Mouse (Mus musculus) macrophage (primary cell): ENCODE data around the gene Med19. TPM values are rescaled to one million over a fixed set of nuclear protein-coding genes. Genes with fewer than 3 reads are reported as not detected.

Source experiments
- H3K27ac ChIP-seq: fragments of 350-480 bp; formaldehyde crosslinking; 2 replicates; pipeline ENCODE4 v1.9.0; 2021
- H3K36me3 ChIP-seq: fragments of 350-480 bp; formaldehyde crosslinking; 2 replicates; pipeline ENCODE4 v1.9.0; 2021; ENCODE audit errors: inconsistent target
- H3K4me3 ChIP-seq: fragments of 350-480 bp; formaldehyde crosslinking; 2 replicates; pipeline ENCODE4 v1.9.0; 2021; ENCODE audit errors: inconsistent target
- H3K79me2 ChIP-seq: fragments of 350-480 bp; formaldehyde crosslinking; 2 replicates; pipeline ENCODE4 v1.9.0; 2021; ENCODE audit errors: inconsistent target
- WGBS: methylation state at CpG from one replicate; pipeline ENCODE4 v1.1.7; 2026; ENCODE audit warnings: inconsistent platforms; ENCODE audit not compliant: missing documents; 5-methylcytosine and 5-hydroxymethylcytosine counted together
- polyA plus RNA-seq: library from polyadenylated mRNA; stranded (reverse); fragments of 250-400 nt; gene quantifications from 3 replicates; pipeline ENCODE4 v1.2.4, GENCODE M21; 2018; ENCODE audit warnings: inconsistent platforms

The Med19 gene
- polyA plus RNA-seq, 1 experiment from 2014 or later: 22.2 TPM

DNA sequence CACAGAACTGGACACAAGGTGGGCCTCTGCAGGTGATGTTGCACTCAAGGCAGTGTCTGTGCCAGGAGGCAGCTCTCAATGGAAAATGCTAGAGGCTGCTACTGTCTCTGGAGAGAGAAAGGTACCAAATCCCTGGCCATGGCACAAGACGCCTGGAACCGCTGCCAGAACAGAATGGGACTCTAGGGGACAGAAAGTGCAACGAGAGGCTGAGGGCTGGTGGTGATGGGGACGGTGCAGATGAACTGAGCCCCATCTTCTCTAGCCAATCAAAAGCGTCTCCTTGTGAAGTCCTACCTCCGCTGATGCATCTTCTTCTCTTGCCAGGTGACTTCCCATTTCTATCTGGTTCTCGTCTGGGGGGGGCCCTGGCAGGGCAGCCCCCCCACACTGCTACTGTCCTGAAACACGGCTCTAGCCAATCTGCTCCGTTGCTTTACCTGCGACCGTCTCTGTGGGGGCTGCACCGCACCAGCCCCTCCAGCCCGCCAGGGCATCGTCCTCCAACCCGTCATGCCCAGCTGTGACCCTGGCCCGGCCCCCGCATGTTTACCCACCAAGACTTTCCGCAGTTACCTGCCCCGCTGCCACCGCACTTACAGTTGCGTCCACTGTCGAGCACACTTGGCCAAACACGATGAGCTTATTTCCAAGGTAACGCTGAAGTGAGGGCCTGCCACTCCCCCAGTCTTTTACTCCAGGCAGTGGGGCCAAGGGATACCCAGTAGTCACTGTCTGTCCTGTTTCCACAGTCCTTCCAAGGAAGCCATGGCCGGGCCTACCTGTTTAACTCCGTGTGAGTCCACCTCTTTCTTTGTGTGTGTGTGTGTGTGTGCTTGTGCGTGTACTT, 58.3 kb downstream of the Med19 start:
- no peak overlapping the region for H3K4me3 ChIP-seq
- H3K79me2 ChIP-seq: no peaks in the 10 kb centered on the region
- WGBS: 26% methylated on average over 27 of the region's 27 CpGs
- no peaks in the 10 kb centered on the region for H3K36me3 ChIP-seq
- no peak overlapping the region for H3K27ac ChIP-seq

DNA sequence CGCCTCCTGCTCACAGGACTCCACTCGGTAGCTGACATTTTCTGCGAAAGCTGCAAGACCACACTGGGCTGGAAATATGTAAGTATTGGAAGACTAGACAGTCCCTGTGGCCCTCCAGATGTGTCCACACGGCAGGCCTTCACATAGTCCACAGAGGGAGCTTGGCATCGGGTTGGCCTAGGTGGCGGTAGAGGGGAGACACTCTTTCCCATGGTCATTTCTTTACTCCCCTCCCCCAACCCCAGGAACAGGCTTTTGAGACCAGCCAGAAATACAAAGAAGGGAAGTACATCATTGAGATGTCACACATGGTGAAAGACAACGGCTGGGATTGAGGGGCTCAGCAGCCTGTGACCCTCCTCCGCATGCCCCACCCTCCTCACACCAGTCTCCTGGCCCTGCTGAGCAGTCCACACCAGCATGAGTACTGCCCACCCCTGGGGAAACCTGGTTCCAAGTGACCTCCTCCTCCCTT, 59.3 kb downstream of the Med19 start:
- WGBS: 27% methylated on average over 8 of the region's 8 CpGs
- no peaks in the 10 kb centered on the region for H3K36me3 ChIP-seq
- H3K27ac ChIP-seq: no peak overlapping the region
- no peaks in the 10 kb centered on the region for H3K79me2 ChIP-seq
- no peak overlapping the region for H3K4me3 ChIP-seq

Other genes starting within 250 kb of the Med19 start
- gene Tfpi, start 201.6 kb upstream of the Med19 start, polyA plus RNA-seq: 22.0 to 44.0 TPM (median 22.4 TPM) in 3 replicates
- gene Ctnnd1, start 27.6 kb upstream of the Med19 start, polyA plus RNA-seq: 65.8 to 90.5 TPM (median 79.6 TPM) in 3 replicates
- gene Btbd18, start 19.3 kb upstream of the Med19 start, polyA plus RNA-seq: not detected in 3 replicates
- 14.1 to 49.5 TPM (median 34.3 TPM) in 3 replicates for gene Selenoh, start 7.6 kb upstream of the Med19 start, polyA plus RNA-seq
- gene Gm28635, start 361 bp upstream of the Med19 start, polyA plus RNA-seq: not detected in 3 replicates
- gene Tmx2, start 738 bp downstream of the Med19 start, polyA plus RNA-seq: 50.9 to 82.2 TPM (median 59.6 TPM) in 3 replicates
- 32.4 to 50.5 TPM (median 45.2 TPM) in 3 replicates for gene Zdhhc5, start 36.8 kb downstream of the Med19 start, polyA plus RNA-seq
- 8.7 to 16.7 TPM (median 10.6 TPM) in 3 replicates for gene Clp1, start 48.9 kb downstream of the Med19 start, polyA plus RNA-seq
- not detected in 3 replicates for gene Ypel4, start 55.7 kb downstream of the Med19 start, polyA plus RNA-seq
- not detected in 3 replicates for gene Gm19426, start 65.3 kb downstream of the Med19 start, polyA plus RNA-seq
- 0.07 TPM in 1 of 3 replicates, not detected in the others for gene Serping1, start 97.0 kb downstream of the Med19 start, polyA plus RNA-seq
- 74.5 to 138 TPM (median 98.4 TPM) in 3 replicates for gene Ube2l6, start 120.4 kb downstream of the Med19 start, polyA plus RNA-seq
- gene Smtnl1, start 144.2 kb downstream of the Med19 start, polyA plus RNA-seq: not detected in 3 replicates
- gene Timm10, start 148.6 kb downstream of the Med19 start, polyA plus RNA-seq: 22.0 to 55.9 TPM (median 31.3 TPM) in 3 replicates
- gene Slc43a1, start 160.4 kb downstream of the Med19 start, polyA plus RNA-seq: 0.10 to 0.20 TPM in 2 of 3 replicates, not detected in the other
- not detected in 3 replicates for gene Rtn4rl2, start 208.3 kb downstream of the Med19 start, polyA plus RNA-seq